Mouse (Mus musculus) liver, adult 2 months (tissue): ENCODE measurements around the gene 6430550D23Rik. TPM values are rescaled to one million over a fixed set of nuclear protein-coding genes. Genes with fewer than 3 reads are reported as not detected.

Experiments
- DNase-seq: peaks from one replicate; pipeline ENCODE4 v3.0.0-alpha.2; 2011; ENCODE audit warnings: low read depth, low spot score; ENCODE audit errors: extremely low read depth
- H3K27ac ChIP-seq: fragments of 200-500 bp; replicated peaks from 2 replicates; pipeline ENCODE4 v1.5.1; 2012; ENCODE audit warnings: low read depth, mild to moderate bottlenecking, control low read depth, inconsistent platforms, low read length; ENCODE audit not compliant: insufficient read depth
- H3K27me3 ChIP-seq: fragments of 200-500 bp; 2 replicates; pipeline ENCODE4 v1.6.1; 2012; ENCODE audit warnings: mild to moderate bottlenecking, moderate library complexity, low read length, inconsistent platforms; ENCODE audit not compliant: control insufficient read depth, insufficient read depth
- H3K36me3 ChIP-seq: fragments of 200-500 bp; 2 replicates; pipeline ENCODE4 v1.6.1; 2012; ENCODE audit warnings: low read length, inconsistent platforms; ENCODE audit not compliant: control insufficient read depth, insufficient read depth
- H3K4me1 ChIP-seq: fragments of 200-500 bp; 2 replicates; pipeline ENCODE4 v1.6.1; 2011; ENCODE audit warnings: low read length; ENCODE audit not compliant: control insufficient read depth, insufficient read depth
- H3K4me3 ChIP-seq: fragments of 200-500 bp; 2 replicates; pipeline ENCODE4 v1.5.1; 2011; ENCODE audit warnings: low read depth, mild to moderate bottlenecking, control low read depth, low read length, moderate library complexity; ENCODE audit not compliant: insufficient read depth
- H3K79me2 ChIP-seq: fragments of 200-500 bp; 2 replicates; pipeline ENCODE4 v1.6.1; 2012; ENCODE audit warnings: inconsistent platforms, mild to moderate bottlenecking, low read length, moderate library complexity; ENCODE audit not compliant: control insufficient read depth, insufficient read depth
- H3K9ac ChIP-seq: fragments of 200-500 bp; 2 replicates; pipeline ENCODE4 v1.6.1; 2012; ENCODE audit warnings: low read depth, mild to moderate bottlenecking, control low read depth, inconsistent platforms, low read length
- CTCF ChIP-seq: fragments of 200-500 bp; IDR thresholded peaks from 2 replicates; pipeline ENCODE4 v1.5.1; 2011; ENCODE audit warnings: low read depth, low read length, control low read depth
- POLR2A ChIP-seq: fragments of 200-500 bp; IDR thresholded peaks from 2 replicates; pipeline ENCODE4 v1.6.1; 2011; ENCODE audit warnings: low read length, control low read depth; ENCODE audit not compliant: insufficient read depth; ENCODE audit errors: extremely low read depth
- WGBS: fragments of 180-500 bp; shearing (Covaris S2); methylation state at CpG from one replicate; pipeline ENCODE4 v1.1.7; 2018; 5-methylcytosine and 5-hydroxymethylcytosine counted together
- polyA plus RNA-seq: library from polyadenylated mRNA; depleted of rRNA; stranded (reverse); fragments of >200 nt; gene quantifications from 2 replicates; pipeline ENCODE4 v1.2.3, GENCODE M21; 2012
- total RNA-seq: library from RNA; depleted of rRNA; stranded (reverse); fragments of >200 nt; gene quantifications from 2 replicates; pipeline ENCODE4 v1.2.3, GENCODE M21; 2014

The 6430550D23Rik gene
- total and polyA plus RNA-seq, 2 experiments: 3.5 to 3.9 TPM

DNA sequence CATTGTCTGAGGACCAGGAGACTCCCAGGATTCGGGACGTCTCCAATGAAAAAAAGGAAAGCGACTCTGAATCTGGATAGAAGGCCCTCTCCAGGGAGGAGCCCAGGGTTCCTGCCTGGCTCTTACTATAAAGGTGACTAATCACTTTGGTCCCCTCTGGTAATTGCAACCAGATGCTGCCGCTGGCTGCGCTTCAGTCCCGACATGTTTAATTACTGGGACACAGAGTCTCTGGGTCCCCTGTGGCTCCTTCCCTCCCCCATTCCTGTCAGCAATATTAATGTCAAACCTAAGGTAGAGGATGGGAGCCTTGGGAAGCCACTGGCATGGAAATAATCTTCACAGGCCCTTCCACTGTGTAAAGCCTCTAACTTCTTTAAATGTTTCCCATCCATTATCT lies 58.4 kb downstream of the 6430550D23Rik start:
- Histone ChIP-seq H3K4me1 (no peaks in the 10 kb centered on the region), H3K79me2 (no peaks in the 10 kb centered on the region), H3K36me3 (no peaks in the 10 kb centered on the region), H3K4me3 (no peak overlapping the region), H3K27me3 (no peaks in the 10 kb centered on the region), H3K27ac (no peak overlapping the region), H3K9ac (no peak overlapping the region)
- 78% methylated on average over 6 of the region's 6 CpGs for WGBS
- no peak for TF ChIP-seq CTCF
- TF ChIP-seq POLR2A: no peak
- no peak for DNase-seq

DNA sequence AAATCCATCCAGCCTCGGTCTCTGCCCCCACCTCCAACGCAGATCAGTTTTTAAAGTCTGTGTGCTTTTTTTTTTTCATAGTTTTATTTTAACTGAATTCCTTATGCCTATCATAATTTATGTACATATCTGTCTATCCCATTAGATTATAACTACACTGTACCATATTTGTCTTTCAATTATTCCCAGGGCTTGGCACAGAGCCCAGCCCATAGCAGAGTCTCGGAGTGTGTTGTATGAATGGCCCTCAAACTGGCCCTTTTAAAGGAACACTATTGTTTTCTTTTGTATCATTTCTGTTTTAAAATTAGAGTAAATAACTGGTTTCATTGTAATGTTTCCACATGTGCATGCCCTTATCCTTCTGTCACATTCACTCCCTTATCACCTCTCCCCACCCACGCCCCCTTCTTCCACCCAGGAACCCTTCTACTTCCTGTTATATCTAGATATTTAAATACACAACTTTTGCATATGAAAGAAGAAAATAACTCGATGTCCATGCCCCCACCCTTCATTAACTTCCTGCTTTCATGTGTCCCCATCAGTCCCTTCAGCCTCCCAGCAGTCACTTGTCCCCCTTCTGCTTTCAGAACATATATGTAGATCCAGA lies 60.3 kb downstream of the 6430550D23Rik start:
- Histone ChIP-seq H3K9ac (no peak overlapping the region), H3K4me3 (no peak overlapping the region), H3K4me1 (no peaks in the 10 kb centered on the region), H3K36me3 (no peaks in the 10 kb centered on the region), H3K79me2 (no peaks in the 10 kb centered on the region), H3K27me3 (no peaks in the 10 kb centered on the region), H3K27ac (no peak overlapping the region)
- WGBS: 62% methylated on average over 5 of the region's 5 CpGs
- TF ChIP-seq CTCF (no peak), POLR2A (no peak)
- DNase-seq: no peak

DNA sequence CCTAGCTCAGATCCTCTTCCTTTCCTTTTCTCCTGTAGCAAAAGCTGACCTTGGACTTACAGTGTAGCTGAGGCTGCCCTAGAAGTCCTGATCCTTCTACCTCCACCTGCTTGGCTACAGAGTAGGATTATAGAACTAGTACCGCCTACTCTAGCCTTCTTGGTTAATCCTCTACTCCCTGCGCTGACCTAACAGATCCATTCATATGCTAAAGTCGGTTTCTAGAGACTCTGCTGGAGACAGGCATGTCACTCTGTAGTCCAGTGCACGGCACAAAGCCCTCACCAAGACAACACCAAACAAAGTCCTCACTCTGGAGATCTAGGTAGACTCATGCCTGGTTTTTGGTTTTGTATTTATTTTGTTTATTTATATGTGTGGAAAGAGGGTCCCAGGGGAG lies 61.3 kb downstream of the 6430550D23Rik start:
- no peak for DNase-seq
- H3K27me3 ChIP-seq: no peaks in the 10 kb centered on the region
- H3K4me1 ChIP-seq: no peaks in the 10 kb centered on the region
- no peaks in the 10 kb centered on the region for H3K79me2 ChIP-seq
- TF ChIP-seq POLR2A (no peak), CTCF (no peak)
- WGBS: 61% methylated on average over 4 of the region's 4 CpGs
- H3K4me3 ChIP-seq: no peak overlapping the region
- H3K27ac ChIP-seq: no peak overlapping the region
- no peak overlapping the region for H3K9ac ChIP-seq
- no peaks in the 10 kb centered on the region for H3K36me3 ChIP-seq

DNA sequence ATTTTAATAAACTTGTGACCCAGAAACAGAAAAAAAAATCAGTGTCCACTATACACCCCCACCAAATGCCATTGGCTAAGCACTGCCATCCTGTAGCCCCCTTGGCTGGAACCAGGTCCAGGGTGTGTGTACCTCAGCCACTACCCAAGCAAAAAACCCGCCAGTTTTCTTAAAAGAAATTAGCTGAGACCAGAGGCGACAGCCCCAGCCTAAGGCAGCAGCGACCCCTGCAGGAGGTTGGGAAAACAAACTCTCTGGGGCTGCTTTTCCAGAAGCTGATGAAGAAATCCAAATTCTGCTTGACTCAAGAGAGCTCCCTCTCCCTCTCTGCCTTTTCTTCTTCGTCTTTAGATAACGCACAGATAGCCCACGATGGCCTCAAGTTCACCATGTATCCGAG lies 61.7 kb downstream of the 6430550D23Rik start:
- H3K36me3 ChIP-seq: no peaks in the 10 kb centered on the region
- WGBS: 6% methylated on average over 7 of the region's 7 CpGs
- TF ChIP-seq POLR2A (no peak), CTCF (peak; percentile 90)
- H3K79me2 ChIP-seq: no peaks in the 10 kb centered on the region
- no peak overlapping the region for H3K9ac ChIP-seq
- H3K27ac ChIP-seq: no peak overlapping the region
- no peaks in the 10 kb centered on the region for H3K27me3 ChIP-seq
- DNase-seq: peak; percentile 31
- H3K4me3 ChIP-seq: no peak overlapping the region
- H3K4me1 ChIP-seq: no peaks in the 10 kb centered on the region

DNA sequence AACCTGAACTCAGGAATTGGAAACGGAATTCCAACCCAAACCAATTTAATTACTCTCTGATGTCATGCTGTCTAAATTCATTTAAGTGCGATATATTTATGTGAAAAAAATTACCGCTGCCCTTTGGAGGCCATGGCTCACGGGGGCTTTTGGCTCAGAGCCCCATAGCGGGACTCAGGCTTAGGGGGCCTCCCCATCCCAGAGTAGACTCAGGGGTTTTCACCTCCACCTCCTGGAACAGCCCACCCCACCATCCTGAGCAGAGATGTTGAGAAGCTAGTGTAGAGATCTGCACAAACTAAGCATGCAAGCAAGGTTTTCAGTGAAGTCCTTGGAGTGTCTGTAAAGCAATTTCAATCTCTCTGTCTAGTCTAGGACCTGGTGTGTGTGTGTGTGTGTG lies 62.2 kb downstream of the 6430550D23Rik start:
- H3K4me1 ChIP-seq: no peaks in the 10 kb centered on the region
- H3K36me3 ChIP-seq: no peaks in the 10 kb centered on the region
- WGBS: 89% methylated on average over 5 of the region's 5 CpGs
- H3K27me3 ChIP-seq: no peaks in the 10 kb centered on the region
- DNase-seq: no peak
- H3K9ac ChIP-seq: no peak overlapping the region
- no peaks in the 10 kb centered on the region for H3K79me2 ChIP-seq
- H3K27ac ChIP-seq: no peak overlapping the region
- TF ChIP-seq CTCF (no peak), POLR2A (no peak)
- no peak overlapping the region for H3K4me3 ChIP-seq

DNA sequence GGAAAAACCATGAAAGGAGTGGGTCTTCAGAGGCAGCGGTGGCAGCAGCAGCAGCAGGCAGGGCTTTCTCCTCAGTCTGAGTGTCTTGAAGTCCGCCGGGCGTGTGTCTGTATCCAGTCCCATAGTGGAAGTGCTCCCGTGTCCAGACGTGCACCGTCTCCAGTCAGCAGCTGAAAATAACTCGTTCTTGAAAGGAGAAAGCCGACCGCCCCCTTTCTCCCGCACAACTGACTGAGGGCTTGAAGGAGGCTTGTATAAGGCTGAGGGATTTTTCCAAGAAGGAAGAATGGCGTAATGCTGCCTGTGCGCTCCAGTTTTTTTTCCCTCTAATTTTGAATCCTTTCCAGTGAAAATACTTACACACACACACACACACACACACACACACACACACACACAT lies 62.7 kb downstream of the 6430550D23Rik start, which contains the start of gene Gdf5:
Gene Gdf5, minus strand, starts transcription at position 244 of the 400 bp plus-strand sequence.
- H3K4me1 ChIP-seq: no peaks in the 10 kb centered on the region
- DNase-seq: no peak
- 88% methylated on average over 13 of the region's 13 CpGs for WGBS
- H3K36me3 ChIP-seq: no peaks in the 10 kb centered on the region
- no peaks in the 10 kb centered on the region for H3K79me2 ChIP-seq
- no peak for TF ChIP-seq CTCF
- TF ChIP-seq POLR2A: no peak
- H3K27ac ChIP-seq: no peak within 1 kb of the TSS
- H3K27me3 ChIP-seq: no peaks in the 10 kb centered on the region
- no peak within 1 kb of the TSS for H3K4me3 ChIP-seq
- H3K9ac ChIP-seq: no peak within 1 kb of the TSS
